Mouse (Mus musculus) kidney, postnatal 25 days (tissue): ENCODE results near the gene Pcdh7.

Source experiments
- DNase-seq, 2 experiments: peaks; one replicate each; pipeline ENCODE4 v3.0.0; 2021; ENCODE audit warnings: mixed read lengths in 2 of 2

Pcdh7 gene

DNA sequence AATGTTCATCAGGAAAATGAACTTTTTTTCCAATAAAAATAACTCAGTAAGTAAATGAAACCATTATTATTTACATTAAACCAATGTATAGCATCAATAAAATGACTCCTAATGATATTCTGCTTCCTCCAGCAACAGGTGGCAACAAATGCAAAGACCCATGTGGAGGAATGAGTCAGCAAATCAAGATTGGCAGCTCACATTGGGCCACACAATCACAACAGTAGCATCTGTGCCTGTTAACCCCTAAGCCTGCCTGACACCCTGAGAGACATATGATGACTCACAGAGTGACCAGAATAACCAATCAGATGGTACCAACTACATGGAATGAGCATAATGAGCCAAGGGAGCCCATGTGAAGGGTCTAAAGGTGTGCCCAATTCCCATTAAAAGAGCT, 454.5 kb downstream of the Pcdh7 start:
- no peak for DNase-seq

DNA sequence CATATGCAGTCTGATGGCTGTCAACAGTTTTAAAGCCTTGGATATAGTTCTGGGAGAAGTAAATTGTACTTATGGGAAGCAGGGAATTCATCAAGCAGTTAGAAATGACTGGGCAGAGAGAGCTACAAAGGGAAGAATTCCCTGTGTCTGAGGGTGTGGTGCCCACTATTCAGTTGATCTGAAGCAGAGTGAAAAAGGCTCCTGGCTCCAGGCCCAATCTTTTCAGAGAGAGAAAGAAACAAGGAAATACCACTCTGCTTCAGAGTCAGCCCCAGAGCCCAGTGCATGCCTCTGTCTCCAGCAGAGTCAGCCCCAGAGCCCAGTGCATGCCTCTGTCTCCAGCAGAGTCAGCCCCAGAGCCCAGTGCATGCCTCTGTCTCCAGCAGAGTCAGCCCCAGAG, 456.6 kb downstream of the Pcdh7 start:
- peak in 1 of 2 experiments; percentile 2 for DNase-seq

GRCm38 (mm10) chr5:58175532-58175931, 457.8 kb downstream of the Pcdh7 start:
- DNase-seq, result no peak
